In the genomic region with DNA sequence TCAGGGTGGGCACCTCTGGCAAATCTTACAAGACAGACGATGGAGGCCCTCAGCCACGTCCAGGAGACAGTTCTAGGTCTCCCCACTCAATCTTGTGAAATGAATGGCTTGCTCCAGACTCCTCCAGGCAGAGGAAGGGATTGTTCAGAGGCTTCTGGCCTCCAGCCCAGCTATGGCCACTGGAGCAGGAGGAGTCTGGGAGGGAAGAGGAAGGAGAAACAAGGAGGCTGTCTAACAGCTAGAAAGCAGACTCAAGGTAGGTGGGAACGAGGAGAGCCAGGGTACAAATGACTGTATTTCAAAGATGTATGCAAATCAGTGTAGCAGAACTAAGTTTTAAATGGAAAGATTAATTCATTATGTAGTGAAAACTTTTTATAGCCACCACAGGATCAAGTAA, we compare ENCODE assay signal across 9 mouse cellular contexts. TPM values are rescaled to one million over a fixed set of nuclear protein-coding genes. Genes with fewer than 3 reads are reported as not detected.
DNase-seq lines count a peak whose midpoint lies in the region; TF ChIP-seq lines count a peak whose summit lies in the region.
"Had no signal": no experiment of that assay in that cellular context is flagged by ENCODE, and none has a peak within 500 bp of the region (broad histone marks: within the 10 kb centered on the region; RNA-seq: fewer than 3 reads in every experiment).

No protein-coding gene starts in this region.

- no peak for TF ChIP-seq CTCF in kidney, adult 2 months (conservative IDR thresholded peaks at IDR 0.05; ENCODE audit: insufficient read depth, insufficient read length, low read depth, low read length)

- DNase-seq in cerebellum, postnatal 10 days: peak; percentile 30 to 51
- no peak for DNase-seq in cerebellum, adult 11-12 months
- peak; percentile 30 for DNase-seq in kidney, postnatal 10 days
- no peak for DNase-seq in kidney, adult 2 months
- peak; percentile 54 for DNase-seq in right cerebral cortex, adult 18-20 months
- no peak for DNase-seq in right cerebral cortex, postnatal 4 days
- no peak for DNase-seq in B cell, adult 2 months
- no peak for DNase-seq in layer of hippocampus, adult 18-20 months (ENCODE audit: low spot score in 2 of 2)

- TF ChIP-seq POLR2A in kidney, adult 2 months (IDR thresholded peaks at IDR 0.05; ENCODE audit: low read depth, low read length): no peak

- H3K4me3 ChIP-seq in kidney, adult 2 months (ENCODE audit: insufficient read depth, low read depth, low read length): no peak overlapping the region
- H3K4me3 ChIP-seq: liver, embryonic 12.5 days had no signal

- H3K36me3 ChIP-seq in kidney, adult 2 months (ENCODE audit: control insufficient read depth, insufficient read depth, low read length): no peaks in the 10 kb centered on the region
- H3K36me3 ChIP-seq: liver, embryonic 12.5 days had no signal

- 56% methylated on average over 3 of the region's 3 CpGs for WGBS in kidney, adult 2 months

- H3K4me1 ChIP-seq in kidney, adult 2 months (ENCODE audit: control insufficient read depth, insufficient read depth, low read length): no peaks in the 10 kb centered on the region
- H3K4me1 ChIP-seq: liver, embryonic 12.5 days had no signal

- no peak overlapping the region for H3K27ac ChIP-seq in kidney, adult 2 months (ENCODE audit: insufficient read depth, low read depth, low read length)
- H3K27ac ChIP-seq: liver, embryonic 12.5 days had no signal

- H3K27me3 ChIP-seq in kidney, adult 2 months (replicated peaks; ENCODE audit: control insufficient read depth, insufficient read depth, low read length): no peaks in the 10 kb centered on the region
- H3K27me3 ChIP-seq: liver, embryonic 12.5 days had no signal

RNA-seq across cellular contexts. Expression of a gene that starts 13.9 kb away (rescaled TPM):
- 79.8 and 80.8 TPM in 2 replicates for polyA plus RNA-seq in kidney, adult 2 months (2012; rRNA removed)
- 100 to 1,000 TPM; 354 to 376 TPM for total RNA-seq in layer of hippocampus, adult 18-20 months (2021)

Comparison
In these comparisons a context has a peak if more than half of its experiments do, and no peak if none do; other contexts are left out.
1. DNase-seq: peak in cerebellum, postnatal 10 days (2 of 2), kidney, postnatal 10 days (single experiment) and right cerebral cortex, adult 18-20 months (single experiment); none in cerebellum, adult 11-12 months (single experiment), kidney, adult 2 months (single experiment), right cerebral cortex, postnatal 4 days (single experiment), B cell, adult 2 months (0 of 2) and layer of hippocampus, adult 18-20 months (0 of 2).